Mouse (Mus musculus) hindlimb bud, embryonic 11.5 days (tissue): ENCODE results near the gene Afmid.
"Not testable (repeated sequence)": the region's sequence is repeated elsewhere in the genome, so short reads cannot be mapped to it uniquely, and the experiment has no call there.

Source experiments
- DNase-seq: peaks from one replicate; pipeline ENCODE4 v3.0.0-alpha.2; 2012; ENCODE audit warnings: low read depth, low spot score; ENCODE audit errors: extremely low spot score

Afmid gene

GRCm38 (mm10) chr11:117822728-117823241, 2.9 kb upstream of the Afmid start:
- no peak for DNase-seq

- DNase-seq = no peak
Observed at GRCm38 (mm10) chr11:117823411-117823810, 2.3 kb upstream of the Afmid start.

- DNase-seq = no peak
Observed at GRCm38 (mm10) chr11:117824060-117824969, 1.4 kb upstream of the Afmid start.

- DNase-seq = no peak
Observed at GRCm38 (mm10) chr11:117826164-117826563, 440 bp downstream of the Afmid start.

GRCm38 (mm10) chr11:117826916-117827315, 1.2 kb downstream of the Afmid start:
- no peak for DNase-seq

- DNase-seq = no peak
Observed at GRCm38 (mm10) chr11:117827386-117827785, 1.7 kb downstream of the Afmid start.

GRCm38 (mm10) chr11:117828149-117828887, 2.6 kb downstream of the Afmid start:
- no peak for DNase-seq

- no peak for DNase-seq
Observed at GRCm38 (mm10) chr11:117828888-117829604, 3.3 kb downstream of the Afmid start.

- no peak for DNase-seq
Observed at GRCm38 (mm10) chr11:117829671-117830215, 4.0 kb downstream of the Afmid start.

GRCm38 (mm10) chr11:117830401-117830800, 4.7 kb downstream of the Afmid start:
- no peak for DNase-seq

GRCm38 (mm10) chr11:117832086-117832969, 6.6 kb downstream of the Afmid start:
- no peak for DNase-seq

GRCm38 (mm10) chr11:117833509-117833908, 7.8 kb downstream of the Afmid start:
- DNase-seq = not testable (repeated sequence)

- no peak for DNase-seq
Observed at GRCm38 (mm10) chr11:117834086-117834485, 8.4 kb downstream of the Afmid start.

- no peak for DNase-seq
Observed at GRCm38 (mm10) chr11:117836306-117836705, 10.6 kb downstream of the Afmid start.

GRCm38 (mm10) chr11:117838572-117838971, 12.8 kb downstream of the Afmid start:
- DNase-seq = no peak

GRCm38 (mm10) chr11:117839021-117839420, 13.3 kb downstream of the Afmid start:
- no peak for DNase-seq

GRCm38 (mm10) chr11:117840910-117841309, 15.2 kb downstream of the Afmid start:
- no peak for DNase-seq

GRCm38 (mm10) chr11:117843434-117843833, 17.7 kb downstream of the Afmid start:
- no peak for DNase-seq

- no peak for DNase-seq
Observed at GRCm38 (mm10) chr11:117844997-117845396, 19.3 kb downstream of the Afmid start.

GRCm38 (mm10) chr11:117845651-117846050, 19.9 kb downstream of the Afmid start:
- no peak for DNase-seq
